Mouse (Mus musculus) frontal cortex, postnatal 14 days (tissue): ENCODE measurements around the gene Hs3st4.

Experiments used
- DNase-seq, 2 experiments: peaks; one replicate each; pipeline ENCODE4 v3.0.0; 2022; ENCODE audit warnings: low spot score in 2 of 2

Hs3st4 gene

DNA sequence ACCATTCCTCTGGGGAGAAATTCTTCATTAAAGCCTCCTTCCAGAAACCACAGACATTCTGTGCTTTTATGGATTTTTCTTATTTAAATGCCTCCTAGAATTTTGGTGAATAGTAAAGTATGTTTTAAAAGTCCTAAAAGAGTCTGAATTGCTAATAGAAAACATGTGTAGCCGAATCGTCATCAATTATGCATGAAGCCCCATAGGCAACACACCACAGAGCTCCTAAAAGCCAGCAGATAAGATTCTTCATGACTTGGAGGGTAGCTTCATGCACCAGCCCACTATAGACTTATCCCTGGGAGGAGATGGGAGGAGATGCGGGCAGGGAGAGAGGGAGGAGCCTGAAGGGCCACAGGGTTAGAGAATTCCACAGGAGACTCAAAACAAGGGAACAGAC, 358.8 kb downstream of the Hs3st4 start:
- no peak for DNase-seq

DNA sequence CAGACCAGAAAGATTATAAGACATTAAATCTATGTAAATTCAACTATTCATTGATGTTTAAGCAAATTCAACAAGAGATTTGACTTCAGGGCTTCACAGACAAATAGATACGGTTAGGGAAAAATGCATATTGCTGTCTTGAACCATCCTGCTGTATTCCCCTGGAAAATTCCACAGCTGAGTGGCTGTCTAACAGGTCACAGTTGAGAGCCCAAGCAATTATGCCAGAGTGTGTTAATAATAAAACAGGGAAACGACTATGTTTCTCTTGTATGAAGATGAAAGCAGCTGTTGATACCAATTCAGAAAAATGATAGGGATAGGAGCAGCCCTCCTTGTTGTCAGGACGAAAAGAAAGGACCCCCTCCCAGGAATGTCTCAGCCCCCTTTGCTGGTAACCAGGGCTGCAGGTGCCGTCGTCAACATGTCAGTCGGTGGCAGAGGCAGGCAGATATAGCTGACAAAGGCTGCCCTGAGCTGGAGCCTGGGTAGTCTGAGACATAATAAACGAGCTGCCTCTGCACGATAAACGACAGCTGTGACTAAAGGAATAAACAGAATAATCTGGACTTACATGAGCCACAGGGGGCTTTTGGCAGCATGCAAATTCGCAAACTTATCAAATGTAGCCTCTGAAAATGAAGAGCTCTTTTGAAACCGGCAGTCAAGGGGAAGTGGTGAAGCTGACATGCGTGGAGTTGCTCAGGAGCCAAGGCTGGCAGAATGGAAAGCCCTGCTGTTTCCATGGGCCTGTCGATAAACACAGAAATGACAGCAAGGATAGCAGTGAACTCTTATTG, 364.7 kb downstream of the Hs3st4 start:
- peak in 1 of 2 experiments; percentile 7 for DNase-seq

DNA sequence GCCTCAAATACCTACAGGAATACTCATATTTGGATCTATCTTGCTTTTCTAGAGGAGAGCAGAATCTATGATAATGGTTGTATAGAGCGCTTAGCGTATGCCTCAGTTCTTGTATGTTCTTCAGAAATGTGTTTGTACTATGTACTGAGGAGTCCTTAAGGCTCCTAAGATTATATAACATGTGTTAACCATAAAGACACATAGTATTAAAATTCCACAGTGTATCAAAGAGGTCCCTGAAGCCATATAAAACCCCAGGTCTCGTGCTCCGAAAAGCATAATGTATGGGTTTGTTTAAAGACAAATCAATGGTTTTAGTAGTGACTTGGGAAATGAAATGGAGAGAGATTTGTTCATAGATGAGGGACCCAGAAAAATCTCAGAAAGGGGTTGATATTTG, 371.4 kb downstream of the Hs3st4 start:
- no peak for DNase-seq

DNA sequence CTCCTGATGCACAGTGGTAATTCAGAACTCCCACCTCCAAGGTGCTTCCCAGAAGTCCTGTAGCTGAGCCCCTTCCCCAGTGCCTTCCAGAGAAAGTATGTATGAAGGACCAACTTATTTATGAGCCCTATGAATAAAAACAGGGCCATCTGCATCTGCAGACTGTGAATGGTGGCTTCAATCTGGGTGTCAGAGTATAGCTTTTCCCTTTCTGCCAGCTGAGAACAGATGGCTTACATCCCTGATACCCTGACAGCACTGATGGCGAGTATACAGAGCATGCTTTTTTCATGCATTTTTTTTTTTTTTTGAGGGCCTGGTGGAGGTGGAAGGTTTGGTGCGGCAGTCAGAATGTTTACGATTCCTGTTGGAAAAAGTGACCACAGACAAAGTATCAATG, 375.4 kb downstream of the Hs3st4 start:
- DNase-seq = no peak

DNA sequence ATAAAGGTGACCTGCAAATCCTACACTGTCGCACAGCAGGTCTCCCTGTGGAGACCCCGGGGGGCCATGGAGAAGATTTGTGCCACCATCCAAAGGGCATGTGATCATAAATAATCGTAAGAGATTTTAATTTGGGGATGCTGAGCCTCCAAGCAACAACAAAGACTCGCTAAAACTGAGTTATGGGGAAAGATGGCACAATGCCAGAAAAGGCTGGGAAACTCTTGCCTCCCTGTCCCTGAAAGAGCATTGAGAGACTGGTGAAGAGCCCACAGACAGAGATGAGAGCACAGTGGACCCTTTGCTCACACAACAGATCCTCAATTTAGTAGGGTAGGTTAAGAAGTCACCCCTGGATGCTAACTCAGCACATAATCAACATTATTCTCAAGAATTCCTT, 377.2 kb downstream of the Hs3st4 start:
- no peak for DNase-seq

DNA sequence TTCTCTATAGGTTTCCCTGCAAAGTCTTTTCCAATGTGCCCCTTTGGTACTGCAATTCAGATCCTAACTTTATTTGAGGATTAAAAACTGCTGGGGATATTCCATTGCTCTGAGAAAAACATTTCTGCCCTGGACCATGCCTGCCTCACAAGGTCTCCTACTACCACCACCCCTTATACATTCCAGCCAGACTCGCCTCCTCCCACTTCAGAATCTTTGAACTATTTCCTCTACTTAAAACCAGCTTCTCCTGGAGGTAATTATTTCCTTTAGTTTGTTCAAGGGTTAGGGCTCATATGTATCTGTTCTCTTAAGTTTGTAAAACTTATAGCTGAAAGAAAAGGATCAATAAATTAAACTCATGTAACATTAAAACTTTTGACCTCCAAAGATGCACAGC, 389.6 kb downstream of the Hs3st4 start:
- DNase-seq = no peak

DNA sequence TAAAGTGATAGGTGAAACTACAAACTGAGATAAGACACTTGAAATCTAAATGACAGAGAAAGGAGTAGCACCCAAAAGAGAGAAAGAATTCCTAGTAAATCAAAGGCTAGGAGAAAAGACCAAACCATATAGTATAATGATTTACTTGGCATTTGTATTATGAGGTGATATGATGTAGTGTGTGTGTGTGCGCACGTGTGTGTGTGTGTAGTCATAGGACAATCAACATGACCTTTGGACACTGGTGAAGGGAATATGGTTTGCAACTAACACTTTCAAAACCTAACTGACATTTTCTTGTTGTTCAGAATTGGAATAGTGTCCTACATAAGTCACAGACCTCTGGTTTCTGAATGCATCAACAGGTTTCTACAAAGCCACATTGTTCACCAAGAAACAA, 390.0 kb downstream of the Hs3st4 start:
- DNase-seq = no peak

DNA sequence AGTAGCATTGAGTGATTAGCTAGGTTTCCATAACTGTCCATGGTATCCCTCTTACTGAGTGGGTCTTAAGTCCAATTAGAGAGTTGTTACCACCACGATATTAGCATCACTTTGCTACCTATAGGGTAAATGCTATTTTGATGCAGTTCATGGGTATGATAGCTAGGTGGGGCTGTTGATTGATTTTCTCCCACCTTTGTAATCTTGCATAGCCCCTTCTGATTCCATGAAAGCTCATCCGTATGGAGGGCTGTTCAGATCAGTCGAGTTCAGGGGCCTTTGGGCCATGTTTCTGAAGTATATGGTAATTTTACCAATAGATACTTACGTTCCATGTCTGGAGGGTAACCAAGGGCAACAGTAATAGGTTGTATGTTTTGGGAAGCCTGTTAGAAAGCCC, 400.8 kb downstream of the Hs3st4 start:
- DNase-seq = no peak

DNA sequence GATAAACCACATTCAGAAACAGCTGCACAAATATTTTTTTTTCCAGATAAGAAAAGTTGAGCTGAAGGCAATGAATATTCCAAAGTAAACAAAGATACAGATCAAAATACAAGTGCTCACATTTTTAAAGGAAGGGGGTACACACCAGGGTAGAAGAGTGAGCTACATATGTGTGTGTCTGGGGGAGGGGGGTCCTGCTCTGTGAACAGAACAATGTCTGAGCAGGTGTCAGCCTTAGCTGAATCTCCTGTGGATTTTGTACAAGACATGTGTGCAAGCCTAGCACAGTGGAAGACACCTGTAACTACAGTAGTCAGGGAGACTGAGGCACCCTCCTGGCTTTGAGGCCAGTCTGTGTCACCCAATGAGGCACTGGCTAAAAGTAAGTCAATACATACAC, 416.5 kb downstream of the Hs3st4 start:
- no peak for DNase-seq

DNA sequence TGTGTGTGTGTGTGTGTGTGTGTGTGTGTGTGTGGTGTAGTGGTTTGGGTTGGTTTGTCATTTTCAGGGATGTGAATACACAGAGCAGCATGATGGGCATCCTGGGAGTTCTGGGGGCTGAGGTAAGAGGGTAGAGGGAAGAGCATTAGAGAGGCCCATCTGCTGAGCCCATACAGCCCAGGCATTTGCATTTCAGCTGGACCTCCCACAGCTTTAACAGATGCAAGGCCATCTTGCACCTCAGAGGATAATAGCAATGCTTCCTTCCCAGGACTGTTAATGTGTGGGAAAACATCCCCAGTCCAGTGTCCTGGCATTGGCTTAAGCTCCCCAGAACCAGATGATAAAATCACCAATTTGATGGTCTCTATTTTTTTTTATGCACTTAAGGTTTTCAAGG, 444.3 kb downstream of the Hs3st4 start:
- DNase-seq = no peak
